Mouse (Mus musculus): ENCODE data around the gene Myadml2. TPM values are rescaled to one million over a fixed set of nuclear protein-coding genes. Genes with fewer than 3 reads are reported as not detected.

The Myadml2 gene
- total RNA-seq, 2 experiments from 2014 or later, result 109 to 157 TPM

DNA sequence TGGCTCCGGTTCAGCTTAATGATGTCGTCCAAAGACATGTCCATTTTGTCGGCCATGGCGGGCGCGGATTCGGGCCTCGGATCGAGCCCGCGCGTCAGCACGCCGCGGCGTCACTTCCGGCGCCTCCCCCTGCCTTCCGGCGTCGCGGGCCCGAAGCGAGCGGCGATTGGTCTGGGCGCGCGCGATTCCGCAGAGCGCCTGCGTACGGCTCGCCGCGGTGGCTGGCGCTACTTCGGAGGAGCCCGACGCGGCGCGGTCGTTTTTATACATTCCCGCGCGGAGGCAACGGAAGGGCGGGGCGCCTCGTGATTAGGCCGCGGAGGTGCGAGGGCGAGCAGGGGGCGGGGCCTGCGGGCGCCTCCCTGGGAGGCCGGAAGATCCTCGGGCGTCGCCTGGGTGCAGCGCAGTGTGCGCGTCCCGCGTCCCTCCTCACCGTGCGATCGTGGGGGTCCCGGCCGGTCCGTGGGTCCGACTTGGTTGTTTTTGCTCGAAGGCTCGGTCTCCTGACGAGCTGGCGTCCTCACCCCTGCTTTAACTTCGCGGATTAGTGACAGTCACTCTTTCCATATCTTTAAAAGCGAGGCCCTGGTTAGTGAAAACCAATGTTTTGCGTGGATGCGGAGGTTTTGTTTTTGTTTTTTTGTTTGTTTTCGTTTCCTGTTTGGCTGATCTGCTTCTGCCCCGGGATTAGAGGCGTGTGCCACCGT is 49.5 kb downstream of the Myadml2 start, which contains the start of the genes Alyref and Anapc11:
TSS of gene Alyref (minus strand) at position 83 of the 707 bp plus-strand sequence.
TSS of gene Anapc11 (plus strand) at position 139 of the 707 bp plus-strand sequence.
- Histone ChIP-seq H3K27ac (peak within 1 kb of the TSS; percentile 86), H3K4me3 (peak within 1 kb of the TSS; percentile 94)
- intact Hi-C loops (cut with DNase I), result no loop called here
- DNase-seq, result peak; percentile 98
- TF ChIP-seq CTCF (IDR thresholded peaks at IDR 0.05), result no peak; the same call in 1 of the 2 replicates

DNA sequence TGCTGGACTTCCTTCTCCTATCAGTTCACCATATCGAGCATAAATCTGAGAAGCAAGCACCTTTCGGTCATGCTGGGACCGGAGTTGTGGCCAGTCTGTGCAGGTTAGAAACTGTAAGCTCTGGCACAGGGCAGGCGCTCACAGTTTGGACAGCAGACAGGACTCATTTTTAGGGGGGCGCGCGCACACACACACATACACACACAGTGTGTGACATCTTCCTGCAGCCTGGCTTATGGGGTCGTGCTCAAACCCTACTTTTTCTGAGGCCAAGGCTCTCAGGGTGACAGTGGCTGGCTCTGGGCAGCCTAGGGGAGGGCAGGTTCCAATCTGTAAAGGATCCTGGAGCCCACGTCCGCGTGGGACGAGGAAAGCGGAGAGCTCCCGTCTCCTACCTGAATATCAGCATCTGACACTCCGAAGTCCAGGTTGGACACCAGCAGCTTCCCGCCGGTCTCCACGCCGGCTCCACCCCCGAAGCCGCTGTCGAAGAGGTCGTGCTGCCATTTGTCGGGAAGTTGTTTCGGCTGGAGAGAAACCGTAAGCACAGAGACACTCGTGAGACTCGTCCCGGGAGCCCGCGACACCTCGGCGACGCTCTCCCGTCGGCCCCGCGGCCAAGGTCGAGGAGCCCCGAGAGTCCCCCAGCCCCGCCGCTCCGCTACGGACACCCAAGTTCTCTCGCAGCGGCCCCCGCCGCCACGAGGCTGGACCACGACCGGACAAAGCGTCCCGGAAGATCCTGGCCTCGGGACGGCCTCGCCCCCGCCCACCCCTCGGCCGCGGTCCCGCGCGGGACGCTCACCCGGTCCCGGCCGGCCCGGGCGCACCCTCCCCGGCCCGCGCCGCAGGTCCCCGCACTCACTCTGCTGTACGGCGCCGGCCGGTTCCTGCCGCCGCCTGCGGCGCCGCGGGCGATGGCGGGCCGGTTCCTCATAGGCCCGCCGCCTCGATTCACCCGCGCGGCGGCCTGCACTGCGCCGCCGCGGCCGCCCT is 50.4 kb downstream of the Myadml2 start:
- intact Hi-C loops (cut with DNase I), result loop anchor here (1.0 kb wide), 1 partner anchor 15 kb away; no protein-coding TSS in a partner anchor
- Histone ChIP-seq H3K4me3 (peak overlapping the region; percentile 94), H3K27ac (peak overlapping the region; percentile 86)
- peak; percentile 51 for DNase-seq
- TF ChIP-seq CTCF (IDR thresholded peaks at IDR 0.05), result no peak

Small RNA genes lying within 50 kb of the gene (microRNA-seq; reads per million reads assigned to microRNA genes)
- gene Mir6936, result not detected

Other genes starting within 250 kb of the Myadml2 start
- gene Nploc4, start 210.4 kb downstream of the Myadml2 start, total RNA-seq (2021), result 10 to 100 TPM; 75.8 to 94.9 TPM
- 1 to 10 TPM in 1 of 2 experiments, not detected in 1; 1.1 TPM for gene Tspan10, start 205.5 kb downstream of the Myadml2 start, total RNA-seq (2021)
- gene Pde6g, start 194.7 kb downstream of the Myadml2 start, total RNA-seq (2021), result 1 to 10 TPM in 1 of 2 experiments, under 1 TPM in 1; 0.41 to 1.2 TPM
- gene Oxld1, start 190.1 kb downstream of the Myadml2 start, total RNA-seq (2021), result 10 to 100 TPM; 19.1 to 31.8 TPM
- gene Ccdc137, start 190.0 kb downstream of the Myadml2 start, total RNA-seq (2021), result 1 to 10 TPM; 5.2 to 7.2 TPM
- 1 to 10 TPM; 5.6 to 6.3 TPM for gene Arl16, start 180.6 kb downstream of the Myadml2 start, total RNA-seq (2021)
- 100 to 1,000 TPM; 120 to 177 TPM for gene Mrpl12, start 163.5 kb downstream of the Myadml2 start, total RNA-seq (2021)
- 1 to 10 TPM; 2.8 to 4.1 TPM for gene Slc25a10, start 156.3 kb downstream of the Myadml2 start, total RNA-seq (2021)
- under 1 TPM in 1 of 2 experiments, not detected in 1; 0.33 TPM for gene Gcgr, start 117.5 kb downstream of the Myadml2 start, total RNA-seq (2021)
- gene Mcrip1, start 98.4 kb downstream of the Myadml2 start, total RNA-seq (2021), result 10 to 100 TPM; 21.7 to 22.1 TPM
- 100 to 1,000 TPM; 188 to 418 TPM for gene Ppp1r27, start 97.0 kb downstream of the Myadml2 start, total RNA-seq (2021)
- gene P4hb, start 74.9 kb downstream of the Myadml2 start, total RNA-seq (2021), result 100 to 1,000 TPM; 201 to 240 TPM
- 10 to 100 TPM; 72.1 to 89.6 TPM for gene Arhgdia, start 66.5 kb downstream of the Myadml2 start, total RNA-seq (2021)
- gene Alyref, start 49.8 kb downstream of the Myadml2 start, total RNA-seq (2021), result 10 to 100 TPM; 36.0 to 44.7 TPM
- 10 to 100 TPM; 45.3 to 58.5 TPM for gene Anapc11, start 49.7 kb downstream of the Myadml2 start, total RNA-seq (2021)
- under 1 TPM in 1 of 2 experiments, not detected in 1; 0.78 TPM for gene Npb, start 39.7 kb downstream of the Myadml2 start, total RNA-seq (2021)
- gene Pcyt2, start 30.2 kb downstream of the Myadml2 start, total RNA-seq (2021), result 10 to 100 TPM; 30.6 to 39.2 TPM
- 1 to 10 TPM; 4.1 to 4.7 TPM for gene Sirt7, start 22.9 kb downstream of the Myadml2 start, total RNA-seq (2021)
- gene Mafg, start 14.6 kb downstream of the Myadml2 start, total RNA-seq (2021), result 10 to 100 TPM; 53.1 to 68.2 TPM
- 1 to 10 TPM; 3.5 to 3.8 TPM for gene Pycr1, start 4.4 kb downstream of the Myadml2 start, total RNA-seq (2021)
- gene Notum, start 13.0 kb upstream of the Myadml2 start, total RNA-seq (2021), result not detected
- gene Aspscr1, start 24.8 kb upstream of the Myadml2 start, total RNA-seq (2021), result 10 to 100 TPM; 31.2 to 32.4 TPM
- gene Cenpx, start 65.6 kb upstream of the Myadml2 start, total RNA-seq (2021), result 10 to 100 TPM; 22.1 to 32.3 TPM
- gene Lrrc45, start 65.8 kb upstream of the Myadml2 start, total RNA-seq (2021), result 1 to 10 TPM; 3.6 to 4.4 TPM
- 1 to 10 TPM in 1 of 2 experiments, under 1 TPM in 1; 0.87 to 1.3 TPM for gene Rac3, start 73.3 kb upstream of the Myadml2 start, total RNA-seq (2021)
- 1 to 10 TPM; 6.3 to 8.6 TPM for gene Dcxr, start 79.1 kb upstream of the Myadml2 start, total RNA-seq (2021)
- gene Cbr2, start 84.0 kb upstream of the Myadml2 start, total RNA-seq (2021), result 10 to 100 TPM in 1 of 2 experiments, 1 to 10 TPM in 1; 9.1 to 15.4 TPM
- 10 to 100 TPM; 15.7 to 22.2 TPM for gene Hmga1b, start 114.6 kb upstream of the Myadml2 start, total RNA-seq (2021)
- 10 to 100 TPM; 11.7 to 14.1 TPM for gene Rfng, start 136.0 kb upstream of the Myadml2 start, total RNA-seq (2021)
- 10 to 100 TPM; 57.9 to 65.2 TPM for gene Gps1, start 136.1 kb upstream of the Myadml2 start, total RNA-seq (2021)
- 10 to 100 TPM; 31.2 to 31.5 TPM for gene Dus1l, start 148.2 kb upstream of the Myadml2 start, total RNA-seq (2021)
- 10 to 100 TPM in 1 of 2 experiments, 1 to 10 TPM in 1; 6.8 to 20.0 TPM for gene Fasn, start 176.4 kb upstream of the Myadml2 start, total RNA-seq (2021)

Measured in gastrocnemius, adult 2 months (tissue).